Mouse (Mus musculus) ES-E14 (cell line): Measurements from ENCODE around the gene Gm42517. TPM values are rescaled to one million over a fixed set of nuclear protein-coding genes. Genes with fewer than 3 reads are reported as not detected.

ENCODE experiments used
- DNase-seq: peaks from one replicate; pipeline ENCODE4 v3.0.0-alpha.2; 2013; ENCODE audit warnings: low read depth, low spot score
- H3K27ac ChIP-seq: 2 replicates; pipeline ENCODE4 v1.5.1; 2012; ENCODE audit warnings: low read depth, mild to moderate bottlenecking, low read length, moderate library complexity, mixed read lengths; ENCODE audit not compliant: poor library complexity, insufficient read depth, severe bottlenecking
- H3K36me3 ChIP-seq: 2 replicates; pipeline ENCODE4 v1.6.1; 2012; ENCODE audit warnings: mild to moderate bottlenecking, low read length, moderate library complexity, mixed read lengths; ENCODE audit not compliant: control insufficient read depth, poor library complexity, insufficient read depth, severe bottlenecking
- H3K4me1 ChIP-seq, 2 experiments: fragments of 150-350 bp in 1 of 2; sonication (generic) in 1 of 2; 2 replicates each; pipeline ENCODE4 v1.6.1; 2012; ENCODE audit warnings: low read length in 2 of 2, mild to moderate bottlenecking in 1 of 2, mixed read lengths in 1 of 2; ENCODE audit not compliant: control insufficient read depth in 2 of 2, insufficient read depth in 2 of 2, poor library complexity in 1 of 2
- H3K4me3 ChIP-seq, 2 experiments: fragments of 150-350 bp in 1 of 2; sonication (generic) in 1 of 2; 2 replicates each; pipeline ENCODE4 v1.5.1; 2012; ENCODE audit warnings: low read length in 2 of 2, low read depth in 1 of 2, mild to moderate bottlenecking in 1 of 2, mixed read lengths in 1 of 2; ENCODE audit not compliant: insufficient read depth in 1 of 2, poor library complexity in 1 of 2, severe bottlenecking in 1 of 2
- H3K9ac ChIP-seq: 2 replicates; pipeline ENCODE4 v1.6.1; 2012; ENCODE audit warnings: low read depth, mild to moderate bottlenecking, low read length, mixed read lengths; ENCODE audit not compliant: poor library complexity, insufficient read depth, severe bottlenecking
- H3K9me3 ChIP-seq: fragments of 150-350 bp; sonication (generic); 2 replicates; pipeline ENCODE4 v1.6.1; 2012; ENCODE audit warnings: low read depth, mild to moderate bottlenecking, low read length; ENCODE audit not compliant: control insufficient read depth, insufficient read depth
- CHD2 ChIP-seq: IDR thresholded peaks from 2 replicates; pipeline ENCODE4 v1.6.1; 2014; ENCODE audit warnings: mild to moderate bottlenecking, low read depth, low read length, inconsistent platforms
- HCFC1 ChIP-seq: IDR thresholded peaks from 2 replicates; pipeline ENCODE4 v1.6.1; 2012; ENCODE audit warnings: low read length, inconsistent platforms, borderline replicate concordance; ENCODE audit not compliant: insufficient read depth
- MAFK ChIP-seq: IDR thresholded peaks from 2 replicates; pipeline ENCODE4 v1.6.1; 2014; ENCODE audit warnings: mild to moderate bottlenecking, low read depth, low read length, inconsistent platforms; ENCODE audit not compliant: insufficient read depth
- ZC3H11A ChIP-seq: IDR thresholded peaks from 2 replicates; pipeline ENCODE4 v1.6.1; 2012; ENCODE audit warnings: low read depth, mild to moderate bottlenecking, inconsistent platforms, low read length, borderline replicate concordance
- ZNF384 ChIP-seq: IDR thresholded peaks from 2 replicates; pipeline ENCODE4 v1.6.1; 2012; ENCODE audit warnings: low read depth, low read length, inconsistent platforms
- in situ Hi-C, 2 experiments: fragments of 600-800 bp; cut with MboI; formaldehyde crosslinking; loops; one replicate each; pipeline ENCODE4 v1.15.1; 2025; ENCODE audit warnings: low sequenced_read_pairs in 2 of 2, inconsistent platforms in 1 of 2; ENCODE audit not compliant: unreplicated experiment in 2 of 2
- total RNA-seq: library from RNA; depleted of rRNA; stranded (reverse); fragments of 300-350 nt; gene quantifications from 2 replicates; pipeline ENCODE4 v1.2.3, GENCODE M21; 2012

Gm42517 gene
- total RNA-seq, 1 experiment = 0.45 TPM

DNA sequence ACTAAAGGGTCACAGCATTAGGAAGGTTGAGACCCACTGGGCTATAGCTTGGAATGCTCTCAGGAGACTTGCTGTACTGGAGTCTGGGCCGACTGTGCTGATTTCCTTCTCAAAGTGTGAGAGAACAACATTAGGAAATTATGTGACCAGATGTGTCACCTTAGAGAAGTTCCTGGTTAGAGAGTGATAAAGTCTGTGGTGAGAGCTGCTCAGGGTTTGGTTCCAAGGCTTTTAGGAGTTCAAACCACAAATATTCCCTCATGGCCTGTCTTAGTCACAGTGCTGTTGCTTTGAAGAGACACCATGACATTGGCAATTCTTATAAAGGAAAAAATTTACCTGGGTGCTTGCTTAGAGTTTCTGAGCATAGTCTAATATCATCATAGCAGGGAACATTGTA is 8.3 kb upstream of the Gm42517 start:
- H3K27ac ChIP-seq = no peak overlapping the region
- no peak for DNase-seq
- no peak overlapping the region for H3K4me3 ChIP-seq
- H3K9ac ChIP-seq = no peak overlapping the region
- in situ Hi-C loops = no loop called here
- no peaks in the 10 kb centered on the region for H3K9me3 ChIP-seq
- H3K4me1 ChIP-seq = no peaks in the 10 kb centered on the region
- TF ChIP-seq CHD2 (no peak), MAFK (no peak), ZNF384 (no peak), ZC3H11A (no peak), HCFC1 (no peak)
- H3K36me3 ChIP-seq = no peaks in the 10 kb centered on the region

- H3K4me1 ChIP-seq = no peaks in the 10 kb centered on the region
- in situ Hi-C loops = no loop called here
- H3K4me3 ChIP-seq = no peak overlapping the region
- TF ChIP-seq MAFK (peak; percentile 63), CHD2 (no peak), ZNF384 (no peak)
- DNase-seq = no peak
- no peak overlapping the region for H3K27ac ChIP-seq
- H3K9me3 ChIP-seq = no peaks in the 10 kb centered on the region
- H3K36me3 ChIP-seq = no peaks in the 10 kb centered on the region
- no peak overlapping the region for H3K9ac ChIP-seq
Observed at GRCm38 (mm10) chr5:108374079-108374478, 6.4 kb upstream of the Gm42517 start.

- H3K27ac ChIP-seq = no peak overlapping the region
- TF ChIP-seq ZC3H11A (no peak), CHD2 (no peak), MAFK (no peak), HCFC1 (no peak), ZNF384 (no peak)
- no peak overlapping the region for H3K9ac ChIP-seq
- peaks cover 0 to 2% of the 10 kb centered on the region in 2 experiments; a peak in 1 of 4 replicates for H3K4me1 ChIP-seq
- in situ Hi-C loops = no loop called here
- H3K9me3 ChIP-seq = no peaks in the 10 kb centered on the region
- no peaks in the 10 kb centered on the region for H3K36me3 ChIP-seq
- no peak overlapping the region for H3K4me3 ChIP-seq
- DNase-seq = no peak
Observed at GRCm38 (mm10) chr5:108369964-108370363, 2.2 kb upstream of the Gm42517 start.

DNA sequence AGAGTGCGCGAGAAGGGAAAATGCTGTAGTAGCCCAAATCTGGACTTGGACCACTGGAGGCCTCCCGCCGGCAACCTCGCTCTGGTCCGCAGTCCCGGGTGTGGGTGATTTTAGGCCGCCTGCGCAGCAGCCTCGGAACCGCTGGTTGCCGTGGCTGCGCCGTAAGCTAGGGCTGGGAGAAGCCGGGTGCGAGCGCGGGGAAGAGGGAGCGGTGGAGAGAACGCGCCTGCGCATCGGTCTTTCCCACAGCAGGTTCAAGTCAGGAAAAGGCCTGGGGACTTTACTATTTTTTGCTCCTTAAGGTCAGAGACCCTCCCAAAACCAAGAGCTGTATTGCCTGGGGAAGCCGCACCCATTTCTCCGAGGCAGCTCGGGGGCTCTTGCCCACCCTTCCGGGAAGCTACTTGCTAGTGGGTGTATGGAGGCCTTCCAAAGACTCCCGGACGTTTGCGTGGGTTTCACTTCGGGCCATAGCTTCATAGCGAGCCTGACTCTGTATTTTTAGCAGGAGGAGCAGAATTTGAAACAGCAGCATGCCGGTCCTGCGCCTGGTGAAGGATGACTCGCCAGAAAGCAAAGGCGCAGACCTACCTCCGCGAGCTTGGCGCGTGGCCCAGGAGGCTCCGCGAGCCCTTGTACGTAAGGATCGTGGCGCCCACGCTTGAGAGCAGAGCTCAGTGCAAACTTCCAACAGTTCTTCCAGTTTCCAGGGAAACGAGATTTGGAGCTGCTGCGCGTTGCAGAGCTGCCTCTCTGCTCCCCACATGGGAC is 1.3 kb upstream of the Gm42517 start:
- in situ Hi-C loops = no loop called here
- no peaks in the 10 kb centered on the region for H3K36me3 ChIP-seq
- peak; percentile 34 for DNase-seq
- peaks cover 0 to 2% of the 10 kb centered on the region in 2 experiments; a peak in 1 of 4 replicates for H3K4me1 ChIP-seq
- TF ChIP-seq ZC3H11A (no peak), ZNF384 (no peak), MAFK (no peak), HCFC1 (no peak)
- H3K9ac ChIP-seq = 0 out of 2 replicates have a peak overlapping the region, but pooled peaks have one; percentile 6
- H3K9me3 ChIP-seq = no peaks in the 10 kb centered on the region
- H3K4me3 ChIP-seq = peak overlapping the region; percentile 15 to 32; a peak in 3 of 4 replicates
- H3K27ac ChIP-seq = no peak overlapping the region
